Mouse (Mus musculus): Measurements from ENCODE around the gene Slc39a5. TPM values are rescaled to one million over a fixed set of nuclear protein-coding genes. Genes with fewer than 3 reads are reported as not detected.

The Slc39a5 gene
- polyA plus RNA-seq, 1 experiment from 2014 or later: 23.0 TPM

DNA sequence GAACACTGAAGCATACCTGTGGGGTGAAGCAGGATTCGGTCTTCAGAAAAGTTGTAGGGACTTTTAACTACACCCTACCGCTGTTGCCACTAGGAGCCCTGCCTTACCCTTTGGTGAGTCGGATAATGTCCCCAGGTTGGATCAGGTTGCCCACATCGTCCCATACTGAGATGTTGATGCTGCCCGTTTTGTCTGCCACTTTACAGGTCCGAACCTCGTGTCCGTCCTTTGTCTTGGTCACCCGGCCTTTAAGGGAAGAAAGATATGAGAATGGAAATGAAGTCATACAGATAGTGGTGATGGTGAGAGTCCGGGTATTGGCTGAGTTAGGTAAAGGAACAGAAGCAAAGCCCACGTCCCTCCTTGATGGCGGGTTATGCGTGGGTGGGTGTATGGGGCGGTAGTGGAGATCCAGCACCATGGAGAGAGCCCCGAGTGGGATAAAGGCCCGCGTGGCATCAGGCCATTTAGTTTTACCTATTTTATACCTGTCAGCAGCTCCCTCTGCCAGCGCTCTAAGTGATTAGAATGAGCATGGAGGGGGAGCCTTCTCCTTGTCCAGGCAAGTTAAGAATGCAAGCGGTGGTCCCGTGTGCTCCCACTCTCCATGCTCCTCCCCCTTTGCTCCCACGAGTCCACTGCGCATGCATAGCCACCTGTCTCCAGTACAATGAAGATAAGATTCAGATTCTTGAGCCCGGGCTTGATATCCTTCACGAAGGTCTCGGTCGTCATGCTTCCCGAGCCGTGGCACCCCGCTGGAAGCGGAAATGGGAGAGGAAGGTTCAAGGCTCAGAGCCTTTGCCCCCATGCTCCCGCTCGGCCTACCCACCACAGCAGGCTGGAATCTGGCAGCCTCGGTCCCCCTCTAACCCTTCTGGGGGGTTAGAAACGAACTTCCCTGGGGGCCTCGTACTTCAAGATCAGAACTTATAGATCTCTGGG is 7.8 kb upstream of the Slc39a5 start:
- no peak; the same call in 1 of the 2 replicates for ATAC-seq
- peak overlapping the region; percentile 88 for H3K9ac ChIP-seq
- 15% methylated on average over 35 of the region's 35 CpGs for WGBS (ENCODE audit: insufficient replicate concordance)
- H3K4me3 ChIP-seq: peak overlapping the region; percentile 98
- peaks cover 36% of the 10 kb centered on the region for H3K36me3 ChIP-seq
- H3K27ac ChIP-seq: peak overlapping the region; percentile 67
- H3K4me1 ChIP-seq: peaks cover 49% of the 10 kb centered on the region
- peak overlapping the region; percentile 97 for H3K4me2 ChIP-seq
- H3K9me3 ChIP-seq (replicated peaks): no peaks in the 10 kb centered on the region
- no peaks in the 10 kb centered on the region for H3K27me3 ChIP-seq (replicated peaks)

DNA sequence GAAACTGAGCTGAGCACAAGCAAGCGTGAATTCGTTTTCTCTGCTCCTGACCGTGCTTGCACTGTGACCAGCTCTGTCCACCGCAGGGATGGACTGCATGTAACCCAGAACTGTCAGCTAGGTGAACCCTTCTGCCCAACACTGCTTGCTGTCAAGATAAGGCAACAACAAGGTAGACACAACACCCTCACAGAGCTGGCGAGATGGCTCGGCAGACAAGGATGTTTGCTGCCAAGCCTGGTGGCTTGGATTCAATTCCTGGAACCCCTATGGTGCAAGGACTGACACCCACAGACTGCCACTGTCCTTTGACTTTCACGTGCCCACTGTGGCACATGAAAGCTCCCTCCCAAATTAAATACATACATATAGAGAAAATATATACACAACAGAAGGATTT is 2.9 kb upstream of the Slc39a5 start:
- no peak overlapping the region for H3K27ac ChIP-seq
- no peak overlapping the region for H3K4me3 ChIP-seq
- no peaks in the 10 kb centered on the region for H3K27me3 ChIP-seq (replicated peaks)
- no peak overlapping the region for H3K4me2 ChIP-seq
- H3K9me3 ChIP-seq (replicated peaks): no peaks in the 10 kb centered on the region
- ATAC-seq: no peak
- WGBS (ENCODE audit: insufficient replicate concordance): 76% methylated on average over 7 of the region's 7 CpGs
- H3K4me1 ChIP-seq: peaks cover 28% of the 10 kb centered on the region
- peaks cover 36% of the 10 kb centered on the region for H3K36me3 ChIP-seq
- no peak overlapping the region for H3K9ac ChIP-seq

DNA sequence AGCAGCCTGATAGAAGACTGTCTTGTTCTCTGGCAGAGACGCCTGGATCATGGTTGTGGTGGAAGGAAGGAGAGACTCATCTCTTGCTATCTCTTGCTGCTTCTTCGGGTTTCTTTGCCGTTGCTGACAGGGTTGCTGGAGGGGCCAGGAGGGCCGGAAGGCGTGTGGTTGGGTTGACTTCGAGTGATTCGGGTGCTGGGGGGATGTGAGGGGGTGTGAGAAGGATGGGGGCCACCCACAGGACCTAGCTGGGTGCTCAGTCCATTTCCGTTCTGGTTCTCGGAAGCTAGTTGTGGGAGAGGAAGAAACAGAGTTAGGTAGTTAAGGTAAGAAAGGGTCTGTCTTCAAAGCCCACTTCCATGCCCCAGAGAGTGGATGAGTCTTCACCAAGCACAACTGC is 609 bp upstream of the Slc39a5 start:
- Histone ChIP-seq H3K36me3 (peaks cover 26% of the 10 kb centered on the region), H3K27ac (no peak overlapping the region), H3K9me3 (replicated peaks) (no peaks in the 10 kb centered on the region), H3K27me3 (replicated peaks) (no peaks in the 10 kb centered on the region), H3K9ac (no peak overlapping the region), H3K4me2 (no peak overlapping the region), H3K4me3 (no peak overlapping the region), H3K4me1 (0 out of 2 replicates have a peak, but pooled peaks cover 29% of the 10 kb centered on the region)
- ATAC-seq: no peak
- WGBS (ENCODE audit: insufficient replicate concordance): 56% methylated on average over 9 of the region's 9 CpGs

DNA sequence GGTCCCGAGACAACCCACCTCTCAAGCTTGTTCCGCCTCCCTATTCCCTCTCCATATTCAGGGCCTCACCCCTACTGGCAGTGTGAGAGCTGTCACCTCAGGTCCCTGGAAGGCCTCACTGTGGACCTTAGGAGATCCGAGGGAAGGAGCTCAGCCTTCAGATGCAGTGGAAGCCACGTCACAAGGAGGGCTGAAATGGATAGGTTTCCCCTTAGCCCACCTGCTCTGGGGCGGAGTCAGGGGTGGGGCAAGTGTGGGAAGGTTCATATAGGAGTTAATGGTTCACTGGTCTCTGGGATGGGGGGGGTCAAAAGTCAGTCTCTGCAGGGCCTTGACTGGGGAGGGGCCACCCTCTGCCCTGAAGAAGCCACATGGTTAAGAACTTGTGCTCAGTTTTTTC is 691 bp downstream of the Slc39a5 start:
- Histone ChIP-seq H3K9ac (no peak overlapping the region), H3K27ac (no peak overlapping the region), H3K4me1 (peaks cover 42% of the 10 kb centered on the region), H3K27me3 (replicated peaks) (no peaks in the 10 kb centered on the region), H3K36me3 (peaks cover 13% of the 10 kb centered on the region), H3K4me3 (peak overlapping the region; percentile 33), H3K4me2 (peak overlapping the region; percentile 38), H3K9me3 (replicated peaks) (no peaks in the 10 kb centered on the region)
- WGBS (ENCODE audit: insufficient replicate concordance): 45% methylated on average over 5 of the region's 5 CpGs
- ATAC-seq: peak; percentile 45; the same call in 1 of the 2 replicates

DNA sequence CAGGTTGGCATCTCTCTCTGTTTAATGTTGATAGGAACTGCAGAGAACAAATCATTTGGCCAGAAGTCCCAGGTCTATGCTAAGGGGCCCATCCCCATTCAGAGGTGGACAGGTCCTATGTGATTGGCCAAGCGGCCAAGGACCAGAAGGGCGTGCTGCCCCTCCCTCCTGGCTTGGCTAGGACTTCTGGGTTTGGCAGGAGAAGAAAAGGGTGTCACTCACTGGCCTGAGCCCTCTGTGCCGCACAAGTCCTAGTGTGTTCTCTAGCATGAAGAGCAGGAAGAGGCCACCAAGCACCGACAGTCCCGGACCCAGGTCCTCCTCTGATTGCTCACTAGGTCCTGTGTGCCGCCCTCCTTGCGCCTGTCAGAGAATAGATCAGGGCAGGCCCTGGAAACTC is 3.6 kb downstream of the Slc39a5 start:
- no peak overlapping the region for H3K9ac ChIP-seq
- H3K9me3 ChIP-seq (replicated peaks): no peaks in the 10 kb centered on the region
- H3K27ac ChIP-seq: no peak overlapping the region
- H3K4me1 ChIP-seq: peaks cover 58% of the 10 kb centered on the region
- no peaks in the 10 kb centered on the region for H3K27me3 ChIP-seq (replicated peaks)
- no peak overlapping the region for H3K4me2 ChIP-seq
- WGBS (ENCODE audit: insufficient replicate concordance): 71% methylated on average over 7 of the region's 7 CpGs
- H3K36me3 ChIP-seq: peaks cover 37% of the 10 kb centered on the region
- no peak for ATAC-seq
- H3K4me3 ChIP-seq: no peak overlapping the region

DNA sequence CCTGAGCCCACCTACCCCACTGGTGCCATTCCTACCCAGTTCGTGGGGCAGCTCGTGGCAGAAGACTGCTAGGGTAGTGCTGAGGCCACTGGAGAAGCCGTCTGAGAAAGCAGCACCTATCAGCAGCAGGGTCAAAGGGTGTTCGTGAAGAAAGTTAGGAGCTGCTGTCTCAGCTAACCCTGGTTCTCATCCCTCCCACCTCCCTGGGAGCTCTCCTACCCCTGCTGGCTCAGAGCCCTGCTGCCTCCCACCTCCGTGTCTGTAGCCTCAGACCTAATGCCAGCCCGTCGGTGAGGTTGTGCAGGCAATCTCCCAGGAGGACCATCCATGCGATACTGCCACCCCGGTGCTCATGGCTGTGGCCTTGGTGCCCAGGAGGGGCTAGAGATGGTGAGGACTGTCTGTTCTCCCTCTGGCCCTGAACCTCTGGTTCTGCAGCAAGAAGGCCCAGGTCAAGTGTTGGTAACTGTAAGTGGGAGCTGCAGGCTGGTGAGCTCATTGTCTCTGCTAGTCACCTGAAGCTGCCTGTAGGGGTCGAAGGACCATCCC is 4.2 kb downstream of the Slc39a5 start:
- Histone ChIP-seq H3K27me3 (replicated peaks) (no peaks in the 10 kb centered on the region), H3K36me3 (peaks cover 43% of the 10 kb centered on the region), H3K4me1 (peaks cover 58% of the 10 kb centered on the region), H3K4me3 (no peak overlapping the region), H3K9ac (no peak overlapping the region), H3K27ac (no peak overlapping the region), H3K4me2 (no peak overlapping the region), H3K9me3 (replicated peaks) (no peaks in the 10 kb centered on the region)
- 66% methylated on average over 10 of the region's 10 CpGs for WGBS (ENCODE audit: insufficient replicate concordance)
- no peak for ATAC-seq

DNA sequence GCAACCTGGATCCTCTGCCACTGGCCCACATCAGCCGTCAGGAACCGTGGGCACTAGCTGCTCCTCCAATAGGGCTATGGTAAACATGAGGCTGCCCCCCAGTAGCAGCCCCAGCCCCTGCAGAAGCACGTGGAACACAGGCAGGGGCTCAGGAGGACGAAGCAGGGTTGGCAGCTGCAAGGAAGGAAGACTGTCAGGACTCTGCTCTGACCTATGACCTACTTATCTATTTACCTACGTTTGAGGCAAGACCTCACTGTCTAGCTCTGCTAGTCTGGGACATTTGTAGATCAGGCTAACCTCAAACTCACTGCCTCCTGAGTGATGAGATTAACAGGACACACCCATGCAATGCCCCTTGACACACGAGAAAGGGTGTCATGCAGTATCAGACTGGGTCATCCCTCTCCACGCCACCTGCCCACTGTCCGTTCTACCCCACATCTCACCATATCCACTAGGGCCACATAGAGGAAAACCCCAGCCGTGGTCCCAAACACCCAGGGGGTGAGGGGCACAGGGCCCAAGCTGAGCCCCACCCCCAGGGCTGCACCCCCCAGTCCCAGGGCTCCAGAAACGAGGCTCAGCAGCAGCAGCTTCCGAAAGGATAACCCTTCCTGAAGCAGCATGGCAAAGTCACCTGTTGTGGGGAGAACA is 4.9 kb downstream of the Slc39a5 start:
- H3K9ac ChIP-seq: no peak overlapping the region
- ATAC-seq: 0 out of 2 replicates have a peak, but pooled peaks have one; percentile 5
- peaks cover 54% of the 10 kb centered on the region for H3K4me1 ChIP-seq
- H3K27ac ChIP-seq: no peak overlapping the region
- peaks cover 46% of the 10 kb centered on the region for H3K36me3 ChIP-seq
- H3K9me3 ChIP-seq (replicated peaks): no peaks in the 10 kb centered on the region
- no peak overlapping the region for H3K4me3 ChIP-seq
- WGBS (ENCODE audit: insufficient replicate concordance): 48% methylated on average over 11 of the region's 11 CpGs
- H3K4me2 ChIP-seq: no peak overlapping the region
- H3K27me3 ChIP-seq (replicated peaks): no peaks in the 10 kb centered on the region

DNA sequence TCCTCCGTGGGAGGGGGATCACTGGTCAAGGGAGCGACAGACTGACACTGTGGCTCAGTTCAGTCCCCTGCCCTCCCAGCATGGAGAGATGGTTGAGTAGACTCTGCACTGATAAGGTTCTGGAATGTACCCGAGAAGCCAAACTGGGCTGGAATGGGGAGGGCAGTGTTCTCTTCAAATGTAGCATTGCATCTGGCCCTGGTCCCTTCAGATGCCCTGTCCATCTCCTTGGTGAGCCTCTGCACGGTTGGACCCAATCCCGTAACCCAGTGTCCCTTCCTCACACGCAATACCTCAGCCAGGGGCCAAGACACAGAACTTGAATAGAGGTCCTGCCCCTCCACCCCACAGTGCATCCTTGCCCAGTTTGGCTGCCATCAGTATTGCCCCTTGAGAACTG is 9.2 kb downstream of the Slc39a5 start:
- H3K4me1 ChIP-seq: peaks cover 38% of the 10 kb centered on the region
- H3K9me3 ChIP-seq (replicated peaks): no peaks in the 10 kb centered on the region
- no peak overlapping the region for H3K4me3 ChIP-seq
- H3K36me3 ChIP-seq: peaks cover 86% of the 10 kb centered on the region
- H3K27me3 ChIP-seq (replicated peaks): no peaks in the 10 kb centered on the region
- no peak overlapping the region for H3K9ac ChIP-seq
- H3K27ac ChIP-seq: no peak overlapping the region
- WGBS (ENCODE audit: insufficient replicate concordance): 74% methylated on average over 6 of the region's 6 CpGs
- no peak for ATAC-seq
- H3K4me2 ChIP-seq: no peak overlapping the region

DNA sequence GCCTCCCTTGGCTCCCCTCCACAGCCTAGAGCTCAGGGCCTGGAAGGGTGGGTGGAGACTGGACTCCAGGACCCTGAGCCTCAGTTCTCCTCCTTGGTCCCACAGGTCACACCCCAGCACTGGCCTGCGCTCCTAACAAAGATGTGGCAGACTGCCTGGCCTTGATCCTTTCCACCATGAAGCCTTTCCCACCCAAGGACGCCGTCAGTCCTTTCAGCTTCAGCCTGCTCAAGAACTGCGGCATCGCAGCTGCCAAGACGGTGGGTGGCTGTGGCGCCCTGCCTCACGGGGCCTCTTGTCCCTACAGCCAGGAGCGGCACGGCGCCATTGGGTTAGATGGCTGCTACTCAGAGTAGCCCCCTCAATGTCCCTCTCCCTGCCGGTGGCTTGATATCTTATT is 10.7 kb downstream of the Slc39a5 start:
- whole genome bisulfite sequencing (ENCODE audit: insufficient replicate concordance): 87% methylated on average over 12 of the region's 12 CpGs
- Histone ChIP-seq H3K4me3 (no peak overlapping the region), H3K9me3 (replicated peaks) (no peaks in the 10 kb centered on the region), H3K4me1 (peaks cover 24% of the 10 kb centered on the region), H3K27ac (no peak overlapping the region), H3K4me2 (no peak overlapping the region), H3K36me3 (peaks cover 99% of the 10 kb centered on the region), H3K9ac (no peak overlapping the region), H3K27me3 (replicated peaks) (no peaks in the 10 kb centered on the region)
- ATAC-seq: no peak

DNA sequence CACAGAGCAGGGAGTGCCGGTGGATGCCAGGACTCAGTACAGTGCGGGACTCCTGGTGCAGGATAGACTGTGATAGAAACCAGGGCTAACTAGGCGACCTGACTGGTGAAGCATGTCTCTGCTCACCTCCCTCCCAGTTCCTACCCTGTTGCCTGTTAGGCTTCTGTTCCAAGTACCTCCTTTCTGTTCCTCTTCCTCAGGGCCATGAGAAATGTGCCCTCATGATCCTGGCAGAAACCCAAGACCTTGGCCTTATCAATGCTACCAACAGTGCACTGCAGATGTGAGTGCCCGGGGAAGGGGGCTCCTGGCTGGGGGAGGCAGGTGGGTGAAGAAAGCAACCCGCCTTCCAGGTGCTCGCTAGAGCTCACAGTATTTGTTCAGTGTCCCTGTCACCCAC is 11.5 kb downstream of the Slc39a5 start:
- Histone ChIP-seq H3K27me3 (replicated peaks) (no peaks in the 10 kb centered on the region), H3K36me3 (peaks cover 99% of the 10 kb centered on the region), H3K9me3 (replicated peaks) (no peaks in the 10 kb centered on the region), H3K4me3 (no peak overlapping the region), H3K4me1 (peaks cover 21% of the 10 kb centered on the region), H3K4me2 (no peak overlapping the region), H3K27ac (no peak overlapping the region), H3K9ac (no peak overlapping the region)
- 80% methylated on average over 6 of the region's 6 CpGs for WGBS (ENCODE audit: insufficient replicate concordance)
- ATAC-seq: no peak

DNA sequence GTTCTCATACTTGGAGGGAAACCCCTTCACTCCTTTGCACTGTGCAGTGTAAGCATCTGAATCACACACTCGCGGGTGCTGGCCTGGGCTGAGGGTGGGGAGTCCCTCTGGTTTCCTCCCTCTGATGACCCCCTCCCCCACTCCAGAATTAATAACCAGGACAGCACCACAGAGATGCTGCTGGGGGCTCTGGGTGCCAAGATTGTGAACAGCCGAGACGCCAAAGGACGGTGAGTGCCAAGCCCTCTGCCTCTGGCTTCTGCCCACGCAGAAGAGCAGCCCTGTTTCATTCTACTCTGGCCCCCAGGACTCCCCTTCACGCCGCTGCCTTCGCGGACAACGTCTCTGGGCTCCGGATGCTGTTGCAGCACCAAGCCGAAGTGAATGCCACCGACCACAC is 12.1 kb downstream of the Slc39a5 start:
- Histone ChIP-seq H3K4me1 (peaks cover 14% of the 10 kb centered on the region), H3K36me3 (peaks cover 99% of the 10 kb centered on the region), H3K4me3 (no peak overlapping the region), H3K4me2 (no peak overlapping the region), H3K27me3 (replicated peaks) (no peaks in the 10 kb centered on the region), H3K27ac (no peak overlapping the region), H3K9ac (no peak overlapping the region), H3K9me3 (replicated peaks) (no peaks in the 10 kb centered on the region)
- no peak for ATAC-seq
- 92% methylated on average over 14 of the region's 14 CpGs for WGBS (ENCODE audit: insufficient replicate concordance)

DNA sequence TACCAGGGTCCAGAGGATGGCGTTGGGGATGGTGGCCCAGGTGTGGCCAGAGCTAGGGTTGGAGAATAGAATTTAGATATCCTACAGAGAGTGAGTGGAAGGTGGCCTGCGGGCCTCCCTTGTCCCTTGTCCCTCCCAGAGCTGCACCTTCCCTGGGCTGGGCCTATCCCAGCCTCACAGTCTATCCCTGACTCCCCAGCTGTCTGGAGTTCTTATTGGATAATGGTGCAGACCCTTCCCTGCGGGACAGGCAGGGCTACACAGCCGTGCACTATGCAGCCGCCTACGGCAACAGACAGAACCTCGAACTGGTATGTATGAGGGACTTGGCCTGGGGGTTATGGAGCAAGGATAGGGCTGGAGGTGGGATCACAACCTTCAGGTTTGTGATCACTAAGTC is 15.1 kb downstream of the Slc39a5 start:
- Histone ChIP-seq H3K4me1 (peaks cover 7% of the 10 kb centered on the region; the same call in 1 of the 2 replicates), H3K27me3 (replicated peaks) (no peaks in the 10 kb centered on the region), H3K27ac (no peak overlapping the region), H3K4me2 (no peak overlapping the region), H3K9me3 (replicated peaks) (no peaks in the 10 kb centered on the region), H3K36me3 (peaks cover 99% of the 10 kb centered on the region), H3K9ac (no peak overlapping the region), H3K4me3 (no peak overlapping the region)
- ATAC-seq: no peak
- 83% methylated on average over 7 of the region's 7 CpGs for WGBS (ENCODE audit: insufficient replicate concordance)
